9 mouse cellular contexts compared by ENCODE assay signal in genomic region chr2:28525943-28526876, GRCm38 (mm10). TPM values are rescaled to one million over a fixed set of nuclear protein-coding genes. Genes with fewer than 3 reads are reported as not detected.
DNase-seq lines count a peak whose midpoint lies in the region; ATAC-seq and TF ChIP-seq lines count a peak whose summit lies in the region.
"Had no signal": no experiment of that assay in that cellular context is flagged by ENCODE, and none has a peak within 500 bp of the region (broad histone marks: within the 10 kb centered on the region; RNA-seq: fewer than 3 reads in every experiment).

No protein-coding gene starts in this region.

- peak in 1 of 2 experiments; percentile 80; a peak in 2 of 4 replicates for TF ChIP-seq CTCF in CH12.LX (conservative IDR thresholded peaks at IDR 0.05 in 1 of 2, IDR thresholded peaks at IDR 0.05 in 1 of 2; ENCODE audit: low read depth in 2 of 2, low read length in 2 of 2)
- peak; percentile 69 for TF ChIP-seq CTCF in stomach, postnatal 0 days (IDR thresholded peaks at IDR 0.05; ENCODE audit: low read depth)

- H3K4me2 ChIP-seq in CH12.LX (ENCODE audit: insufficient read depth, low read depth, poor library complexity, severe bottlenecking): peak overlapping the region; percentile 46
- H3K4me2 ChIP-seq in hindbrain, embryonic 11.5 days (replicated peaks; ENCODE audit: low read depth, low read length): no peak overlapping the region; the same call in 1 of the 2 replicates
- 0 out of 2 replicates have a peak overlapping the region, but pooled peaks have one; percentile 18 for H3K4me2 ChIP-seq in stomach, postnatal 0 days (replicated peaks; ENCODE audit: low read depth)

- peak; percentile 93 for DNase-seq in heart, adult 11 months
- DNase-seq in heart, adult 8-10 months (ENCODE audit: low spot score): no peak
- DNase-seq in CH12.LX (ENCODE audit: extremely low read depth): peak; percentile 82
- DNase-seq in embryo, embryonic 11 days: peak; percentile 51
- DNase-seq in hindbrain, embryonic 11.5 days (ENCODE audit: low spot score): no peak
- peak; percentile 60 for DNase-seq in stomach, postnatal 0 days (ENCODE audit: low spot score)

- H3K9me3 ChIP-seq in CH12.LX (replicated peaks; ENCODE audit: low read length): no peaks in the 10 kb centered on the region
- no peaks in the 10 kb centered on the region for H3K9me3 ChIP-seq in hindbrain, embryonic 11.5 days (ENCODE audit: control insufficient read depth, low read length)
- no peaks in the 10 kb centered on the region for H3K9me3 ChIP-seq in megakaryocyte, embryonic 14.5 days
- H3K9me3 ChIP-seq in stomach, postnatal 0 days (ENCODE audit: control insufficient read depth, low read length): no peaks in the 10 kb centered on the region

- in situ Hi-C loops in CH12.LX (cut with MboI; ENCODE audit: low pct_ligation_motif_present, low pct_unique_long_range_greater_than_20kb, low sequenced_read_pairs): no loop called here

- H3K27me3 ChIP-seq in CH12.LX (replicated peaks): no peaks in the 10 kb centered on the region
- H3K27me3 ChIP-seq in hindbrain, embryonic 11.5 days (ENCODE audit: control insufficient read depth, insufficient read depth, low read length): no peaks in the 10 kb centered on the region
- peaks cover 23% of the 10 kb centered on the region for H3K27me3 ChIP-seq in megakaryocyte, embryonic 14.5 days (replicated peaks)
- H3K27me3 ChIP-seq in stomach, postnatal 0 days (ENCODE audit: control insufficient read depth, insufficient read depth, low read length): no peaks in the 10 kb centered on the region
- H3K27me3 ChIP-seq: Patski had no signal

- H3K27ac ChIP-seq in CH12.LX (ENCODE audit: insufficient read depth, low read depth): peak overlapping the region; percentile 95
- peak overlapping the region; percentile 92 for H3K27ac ChIP-seq in hindbrain, embryonic 11.5 days (ENCODE audit: low read depth, low read length)
- peak overlapping the region; percentile 95 for H3K27ac ChIP-seq in stomach, postnatal 0 days (replicated peaks)

- 40% methylated on average over 12 of the region's 12 CpGs for WGBS in hindbrain, embryonic 11.5 days
- 27% methylated on average over 12 of the region's 12 CpGs for WGBS in stomach, postnatal 0 days

- dilution Hi-C loops in CH12.LX (cut with MboI; ENCODE audit: extremely low pct_ligation_motif_present, extremely low pct_unique_long_range_greater_than_20kb, low sequenced_read_pairs): no loop called here

- peaks cover 35 to 82% of the 10 kb centered on the region in 2 experiments for H3K4me1 ChIP-seq in CH12.LX (ENCODE audit: control insufficient read depth in 1 of 2, insufficient read depth in 2 of 2)
- H3K4me1 ChIP-seq in hindbrain, embryonic 11.5 days (replicated peaks; ENCODE audit: control insufficient read depth, insufficient read depth, low read length): peaks cover 19% of the 10 kb centered on the region
- H3K4me1 ChIP-seq in megakaryocyte, embryonic 14.5 days: peaks cover 97% of the 10 kb centered on the region
- peaks cover 28% of the 10 kb centered on the region for H3K4me1 ChIP-seq in stomach, postnatal 0 days (replicated peaks; ENCODE audit: control insufficient read depth, insufficient read depth)

- ATAC-seq in hindbrain, embryonic 11.5 days (ENCODE audit: low FRiP score): no peak
- peak; percentile 33 for ATAC-seq in stomach, postnatal 0 days (ENCODE audit: low FRiP score, low TSS enrichment)
- no peak for ATAC-seq in erythroid progenitor cell, adult 5-6 weeks (replicated peaks; ENCODE audit: low FRiP score, poor library complexity, severe bottlenecking)

- H3K9ac ChIP-seq in CH12.LX (ENCODE audit: insufficient read depth, low read depth): 0 out of 2 replicates have a peak overlapping the region, but pooled peaks have one; percentile 8
- peak overlapping the region; percentile 40; the same call in 1 of the 2 replicates for H3K9ac ChIP-seq in hindbrain, embryonic 11.5 days (ENCODE audit: low read depth, low read length)
- peak overlapping the region; percentile 43 for H3K9ac ChIP-seq in stomach, postnatal 0 days (ENCODE audit: low read length)

- no peak; the same call in 1 of the 2 replicates for TF ChIP-seq EP300 in CH12.LX (IDR thresholded peaks at IDR 0.05; ENCODE audit: low read length)
- no peak for TF ChIP-seq EP300 in stomach, postnatal 0 days (optimal IDR thresholded peaks at IDR 0.05)

- no peak for TF ChIP-seq POLR2A in CH12.LX (IDR thresholded peaks at IDR 0.05; ENCODE audit: low read depth, low read length)

- peak; percentile 56 for TF ChIP-seq RAD21 in CH12.LX (IDR thresholded peaks at IDR 0.05; ENCODE audit: low read depth, low read length)

- H3K79me2 ChIP-seq in CH12.LX (replicated peaks; ENCODE audit: control insufficient read depth, extremely low read depth, insufficient read depth, poor library complexity, severe bottlenecking): no peaks in the 10 kb centered on the region

- H3K36me3 ChIP-seq in CH12.LX (replicated peaks in 1 of 2; ENCODE audit: control insufficient read depth in 1 of 2, insufficient read depth in 1 of 2, low read length in 1 of 2): peaks cover 0 to 8% of the 10 kb centered on the region in 2 experiments
- no peaks in the 10 kb centered on the region for H3K36me3 ChIP-seq in hindbrain, embryonic 11.5 days (ENCODE audit: control insufficient read depth, insufficient read depth, low read length)
- no peaks in the 10 kb centered on the region for H3K36me3 ChIP-seq in megakaryocyte, embryonic 14.5 days (replicated peaks; ENCODE audit: low read length)
- no peaks in the 10 kb centered on the region for H3K36me3 ChIP-seq in stomach, postnatal 0 days (ENCODE audit: control insufficient read depth, insufficient read depth, low read length)

- peak overlapping the region in 2 of 3 experiments; percentile 4 to 13 for H3K4me3 ChIP-seq in CH12.LX (replicated peaks in 1 of 3; ENCODE audit: low read depth in 2 of 3, low read length in 2 of 3, poor library complexity in 1 of 3)
- no peak overlapping the region for H3K4me3 ChIP-seq in hindbrain, embryonic 11.5 days (ENCODE audit: low read depth, low read length)
- peak overlapping the region; percentile 89 for H3K4me3 ChIP-seq in megakaryocyte, embryonic 14.5 days (replicated peaks)
- no peak overlapping the region for H3K4me3 ChIP-seq in stomach, postnatal 0 days (ENCODE audit: low read depth, low read length)

RNA-seq across cellular contexts. Expression of gene Ralgds, which starts 13.3 kb away (rescaled TPM):
- 10 to 100 TPM in 2 of 4 experiments, 1 to 10 TPM in 2; 8.5 to 13.9 (median 9.8) TPM for total RNA-seq in heart, adult 8-10 months (2022)
- 11.0 and 11.4 TPM in 2 replicates for total RNA-seq in CH12.LX (2012; rRNA removed)
- total RNA-seq in CH12.LX (2014; rRNA removed): 4.1 and 4.8 TPM in 2 replicates
- polyA plus RNA-seq in CH12.LX (2012; ENCODE audit: insufficient read length, low read depth): 6.6 and 7.4 TPM in 2 replicates
- polyA plus RNA-seq in hindbrain, embryonic 11.5 days (2014; fragmentation: Nextera tagmentation; extraction: Ambion mirVana): 55.9 and 63.0 TPM in 2 replicates
- 1.3 and 6.7 TPM in 2 replicates for polyA plus RNA-seq in megakaryocyte, embryonic 14.5 days (2012; ENCODE audit: insufficient read depth, low replicate concordance)
- 23.9 and 26.8 TPM in 2 replicates for polyA plus RNA-seq in stomach, postnatal 0 days (2015; fragmentation: Nextera tagmentation; extraction: Ambion mirVana)
- total RNA-seq in erythroid progenitor cell, adult 5-6 weeks (2015; ENCODE audit: low replicate concordance): 0.36 and 0.84 TPM in 2 replicates
- total RNA-seq in erythroid progenitor cell, adult 5-6 weeks (2017; ENCODE audit: low replicate concordance): 0.90 and 0.98 TPM in 2 replicates

RNA-seq across cellular contexts. Expression of gene Gm10134, which starts 20.3 kb away (rescaled TPM):
- 1 to 10 TPM in 2 of 4 experiments, not detected in 2; 1.4 TPM for total RNA-seq in heart, adult 8-10 months (2022)
- total RNA-seq in CH12.LX (2012; rRNA removed) (not detected in 2 replicates), CH12.LX (2014; rRNA removed) (not detected in 2 replicates)
- not detected in 2 replicates for polyA plus RNA-seq in CH12.LX (2012; ENCODE audit: insufficient read length, low read depth)
- 0.73 TPM in 1 of 2 replicates, not detected in the other for polyA plus RNA-seq in hindbrain, embryonic 11.5 days (2014; fragmentation: Nextera tagmentation; extraction: Ambion mirVana)
- polyA plus RNA-seq in megakaryocyte, embryonic 14.5 days (2012; ENCODE audit: insufficient read depth, low replicate concordance): not detected in 2 replicates
- 5.5 and 6.2 TPM in 2 replicates for polyA plus RNA-seq in stomach, postnatal 0 days (2015; fragmentation: Nextera tagmentation; extraction: Ambion mirVana)
- not detected in 2 replicates for total RNA-seq in erythroid progenitor cell, adult 5-6 weeks (2015; ENCODE audit: low replicate concordance)
- total RNA-seq in erythroid progenitor cell, adult 5-6 weeks (2017; ENCODE audit: low replicate concordance): not detected in 2 replicates
- polyA plus RNA-seq: Patski had no signal

RNA-seq across cellular contexts. Expression of gene Gbgt1, which starts 29.5 kb away (rescaled TPM):
- 1 to 10 TPM; 1.2 to 2.4 (median 2.1) TPM for total RNA-seq in heart, adult 8-10 months (2022)
- total RNA-seq in CH12.LX (2012; rRNA removed) (not detected in 2 replicates), CH12.LX (2014; rRNA removed) (not detected in 2 replicates)
- polyA plus RNA-seq in CH12.LX (2012; ENCODE audit: insufficient read length, low read depth): not detected in 2 replicates
- polyA plus RNA-seq in hindbrain, embryonic 11.5 days (2014; fragmentation: Nextera tagmentation; extraction: Ambion mirVana): 0.38 and 1.1 TPM in 2 replicates
- 0.85 TPM in 1 of 2 replicates, not detected in the other for polyA plus RNA-seq in megakaryocyte, embryonic 14.5 days (2012; ENCODE audit: insufficient read depth, low replicate concordance)
- polyA plus RNA-seq in stomach, postnatal 0 days (2015; fragmentation: Nextera tagmentation; extraction: Ambion mirVana): 1.2 and 1.3 TPM in 2 replicates
- 2.9 TPM in 1 of 2 replicates, not detected in the other for total RNA-seq in erythroid progenitor cell, adult 5-6 weeks (2015; ENCODE audit: low replicate concordance)
- total RNA-seq in erythroid progenitor cell, adult 5-6 weeks (2017; ENCODE audit: low replicate concordance): 0.39 and 4.9 TPM in 2 replicates
- polyA plus RNA-seq: Patski had no signal

RNA-seq across cellular contexts. Expression of gene Cel, which starts 37.0 kb away (rescaled TPM):
- not detected for total RNA-seq in heart, adult 8-10 months (2022)
- not detected in 2 replicates for total RNA-seq in CH12.LX (2012; rRNA removed)
- not detected in 2 replicates for total RNA-seq in CH12.LX (2014; rRNA removed)
- polyA plus RNA-seq in CH12.LX (2012; ENCODE audit: insufficient read length, low read depth): not detected in 2 replicates
- polyA plus RNA-seq in hindbrain, embryonic 11.5 days (2014; fragmentation: Nextera tagmentation; extraction: Ambion mirVana): not detected in 2 replicates
- polyA plus RNA-seq in megakaryocyte, embryonic 14.5 days (2012; ENCODE audit: insufficient read depth, low replicate concordance): not detected in 2 replicates
- polyA plus RNA-seq in stomach, postnatal 0 days (2015; fragmentation: Nextera tagmentation; extraction: Ambion mirVana): 2.0 and 3.3 TPM in 2 replicates
- not detected in 2 replicates for total RNA-seq in erythroid progenitor cell, adult 5-6 weeks (2015; ENCODE audit: low replicate concordance)
- not detected in 2 replicates for total RNA-seq in erythroid progenitor cell, adult 5-6 weeks (2017; ENCODE audit: low replicate concordance)
- polyA plus RNA-seq: Patski had no signal

RNA-seq across cellular contexts. Expression of gene Gtf3c5, which starts 57.3 kb away (rescaled TPM):
- 10 to 100 TPM in 3 of 4 experiments, 1 to 10 TPM in 1; 9.9 to 13.2 (median 10.6) TPM for total RNA-seq in heart, adult 8-10 months (2022)
- total RNA-seq in CH12.LX (2012; rRNA removed) (12.5 and 15.1 TPM in 2 replicates), CH12.LX (2014; rRNA removed) (8.4 and 8.6 TPM in 2 replicates)
- polyA plus RNA-seq in CH12.LX (2012; ENCODE audit: insufficient read length, low read depth): 27.4 and 30.7 TPM in 2 replicates
- polyA plus RNA-seq in hindbrain, embryonic 11.5 days (2014; fragmentation: Nextera tagmentation; extraction: Ambion mirVana): 38.1 and 38.2 TPM in 2 replicates
- polyA plus RNA-seq in megakaryocyte, embryonic 14.5 days (2012; ENCODE audit: insufficient read depth, low replicate concordance): 4.1 and 10.3 TPM in 2 replicates
- polyA plus RNA-seq in stomach, postnatal 0 days (2015; fragmentation: Nextera tagmentation; extraction: Ambion mirVana): 13.1 and 14.0 TPM in 2 replicates
- 17.2 and 22.3 TPM in 2 replicates for total RNA-seq in erythroid progenitor cell, adult 5-6 weeks (2015; ENCODE audit: low replicate concordance)
- 11.0 and 15.3 TPM in 2 replicates for total RNA-seq in erythroid progenitor cell, adult 5-6 weeks (2017; ENCODE audit: low replicate concordance)

Comparison
In these comparisons a context has a peak if more than half of its experiments do, and no peak if none do; other contexts are left out.
1. DNase-seq: peak in heart, adult 11 months (single experiment), CH12.LX (single experiment), embryo, embryonic 11 days (single experiment) and stomach, postnatal 0 days (single experiment); none in heart, adult 8-10 months (single experiment) and hindbrain, embryonic 11.5 days (single experiment).
2. H3K4me3 ChIP-seq: peak in CH12.LX (2 of 3) and megakaryocyte, embryonic 14.5 days (single experiment); none in hindbrain, embryonic 11.5 days (single experiment) and stomach, postnatal 0 days (single experiment).
3. Peak in every context shown above with its lines, with median percentiles within 50 percentile points of each other: H3K27ac ChIP-seq and H3K9ac ChIP-seq.